Mouse (Mus musculus) heart, adult 8-10 months (tissue): ENCODE data around the gene Fbxo24. TPM values are rescaled to one million over a fixed set of nuclear protein-coding genes. Genes with fewer than 3 reads are reported as not detected.

Experiments
- DNase-seq: peaks from one replicate; pipeline ENCODE4 v3.0.0; 2022; ENCODE audit warnings: low spot score
- total RNA-seq, 4 experiments: library from RNA; stranded (reverse); gene quantifications; 2 replicates each; pipeline ENCODE4 v1.2.4; 2022

Gene Fbxo24
- total RNA-seq, result under 1 TPM; 0.19 to 0.29 (median 0.23) TPM

- peak; percentile 100 for DNase-seq
These were observed at the start of gene Fbxo24, which contains the start of the genes Lrch4 and Gm20605 for GRCm38 (mm10) chr5:137628498-137629305. Gene Fbxo24, minus strand, starts transcription at chr5:137629002. Gene Lrch4, plus strand, starts transcription at chr5:137629121. Gene Gm20605, plus strand, starts transcription at chr5:137629175.

- DNase-seq, result no peak
These were observed 49.1 kb upstream of the Fbxo24 start for GRCm38 (mm10) chr5:137677859-137678258.

GRCm38 (mm10) chr5:137674786-137675185, 46.0 kb upstream of the Fbxo24 start:
- no peak for DNase-seq

- DNase-seq, result no peak
These were observed 44.2 kb upstream of the Fbxo24 start for GRCm38 (mm10) chr5:137673015-137673414.

DNA sequence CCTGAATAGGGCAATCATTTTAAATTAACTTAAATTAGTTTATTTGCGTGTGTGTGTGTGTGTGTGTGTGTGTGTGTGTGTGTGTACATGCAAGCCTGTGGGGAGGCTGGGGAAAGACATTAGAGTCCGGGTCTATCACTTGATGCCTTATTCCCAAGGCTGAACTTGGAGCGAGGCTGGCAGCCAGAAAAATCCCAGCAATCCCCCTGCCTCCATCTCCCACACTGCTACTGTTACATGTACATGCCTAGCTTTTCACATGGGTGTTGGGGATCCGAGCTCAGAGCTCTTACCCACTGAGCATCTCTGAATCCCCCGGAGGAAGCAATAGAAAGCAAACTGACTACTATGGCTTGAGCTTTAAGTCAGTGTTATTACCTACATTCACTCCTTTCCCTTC, 43.6 kb upstream of the Fbxo24 start:
- DNase-seq, result no peak

- DNase-seq, result peak; percentile 91
These were observed 42.8 kb upstream of the Fbxo24 start for GRCm38 (mm10) chr5:137671443-137672240.

DNA sequence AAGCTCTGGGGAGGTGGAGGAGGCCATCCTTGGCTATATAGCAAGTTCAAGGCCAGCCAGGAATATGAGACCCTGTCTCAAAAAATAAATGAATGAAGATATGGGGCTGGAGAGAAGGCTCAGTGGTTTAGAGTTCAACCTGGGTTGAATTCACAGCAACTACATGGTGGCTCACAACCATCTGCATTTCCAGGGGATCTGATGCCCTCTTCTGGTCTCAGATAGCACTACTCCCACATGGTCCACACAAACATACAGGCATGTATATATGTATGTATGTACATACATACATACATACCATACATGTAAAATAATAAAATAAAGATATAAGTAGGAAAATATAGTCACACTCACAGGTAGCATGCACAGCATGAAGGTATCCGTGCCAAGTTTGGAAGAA, 41.4 kb upstream of the Fbxo24 start:
- DNase-seq, result no peak

DNA sequence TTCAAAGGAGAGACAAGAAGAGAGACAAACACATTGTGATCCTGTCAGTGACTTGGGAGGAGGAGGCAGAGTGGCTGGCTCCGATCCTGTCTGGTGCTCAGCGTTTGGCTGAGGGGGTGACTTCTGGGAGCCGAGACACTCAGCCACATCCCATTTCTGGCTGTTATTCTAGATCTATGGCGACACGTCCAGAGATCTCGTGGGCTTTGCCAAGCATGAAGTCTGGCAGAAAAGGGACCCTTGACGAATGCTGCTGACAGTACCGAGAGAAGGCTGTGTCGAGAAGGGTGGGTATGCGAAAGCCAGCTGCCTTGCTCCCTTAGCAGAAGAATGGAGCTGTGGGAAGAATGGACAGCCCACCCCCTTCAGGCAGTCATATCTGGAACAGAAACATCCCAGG, 40.2 kb upstream of the Fbxo24 start:
- peak; percentile 65 for DNase-seq

DNA sequence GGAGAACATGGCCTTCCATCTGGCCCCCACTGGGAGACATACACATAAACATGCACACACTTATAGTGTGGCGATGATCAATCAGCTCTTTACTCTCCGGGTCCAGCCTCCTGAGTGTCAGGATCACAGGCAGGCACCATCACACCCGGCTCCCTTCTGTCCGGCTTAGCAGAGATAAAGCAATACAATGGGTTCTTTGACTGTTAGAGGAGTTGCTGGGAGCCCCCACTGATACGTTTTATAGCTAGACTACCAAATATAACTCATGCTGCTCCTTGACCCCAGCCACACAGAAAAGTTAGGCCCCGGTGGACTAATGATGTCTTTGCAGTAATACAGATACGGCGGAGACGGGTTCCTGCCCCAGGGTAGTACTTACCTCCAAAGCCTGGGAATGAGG, 34.3 kb upstream of the Fbxo24 start:
- no peak for DNase-seq

DNA sequence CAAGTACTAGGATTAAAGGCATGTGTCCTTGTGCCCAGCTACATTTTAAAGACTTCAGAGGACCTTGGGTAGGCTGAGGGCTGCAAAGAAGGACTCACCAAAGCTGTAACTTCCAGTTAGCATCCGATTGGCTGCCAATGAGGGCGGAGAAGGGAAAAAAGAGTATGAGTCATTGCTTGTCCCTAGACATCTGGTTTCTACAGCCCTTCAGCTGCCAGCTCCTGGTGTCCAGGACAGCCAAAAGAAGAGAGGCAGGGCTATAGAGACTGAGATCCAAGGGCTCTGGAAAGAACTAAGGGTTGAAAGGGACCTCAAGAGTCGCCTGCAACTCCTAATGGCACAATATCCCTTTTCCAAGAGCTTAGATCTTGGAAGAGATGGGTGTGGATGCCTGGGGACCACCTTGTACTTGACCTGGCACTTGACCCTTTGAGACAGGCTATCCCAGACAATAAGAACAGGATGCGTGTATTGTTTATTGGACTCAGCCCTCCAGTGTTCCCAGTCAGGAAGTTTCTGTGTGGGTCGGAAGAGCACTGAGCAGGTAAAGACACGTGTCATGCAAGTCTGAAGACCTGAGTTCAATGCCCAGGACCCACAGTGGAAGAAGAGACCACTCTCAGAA, 31.4 kb upstream of the Fbxo24 start:
- peak; percentile 89 for DNase-seq

- peak; percentile 83 for DNase-seq
These were observed 28.2 kb upstream of the Fbxo24 start for GRCm38 (mm10) chr5:137656977-137657376.

GRCm38 (mm10) chr5:137654746-137655145, 25.9 kb upstream of the Fbxo24 start:
- DNase-seq, result no peak

- DNase-seq, result no peak
These were observed 24.6 kb upstream of the Fbxo24 start for GRCm38 (mm10) chr5:137653366-137653765.

GRCm38 (mm10) chr5:137652474-137652873, 23.7 kb upstream of the Fbxo24 start:
- peak; percentile 78 for DNase-seq

DNA sequence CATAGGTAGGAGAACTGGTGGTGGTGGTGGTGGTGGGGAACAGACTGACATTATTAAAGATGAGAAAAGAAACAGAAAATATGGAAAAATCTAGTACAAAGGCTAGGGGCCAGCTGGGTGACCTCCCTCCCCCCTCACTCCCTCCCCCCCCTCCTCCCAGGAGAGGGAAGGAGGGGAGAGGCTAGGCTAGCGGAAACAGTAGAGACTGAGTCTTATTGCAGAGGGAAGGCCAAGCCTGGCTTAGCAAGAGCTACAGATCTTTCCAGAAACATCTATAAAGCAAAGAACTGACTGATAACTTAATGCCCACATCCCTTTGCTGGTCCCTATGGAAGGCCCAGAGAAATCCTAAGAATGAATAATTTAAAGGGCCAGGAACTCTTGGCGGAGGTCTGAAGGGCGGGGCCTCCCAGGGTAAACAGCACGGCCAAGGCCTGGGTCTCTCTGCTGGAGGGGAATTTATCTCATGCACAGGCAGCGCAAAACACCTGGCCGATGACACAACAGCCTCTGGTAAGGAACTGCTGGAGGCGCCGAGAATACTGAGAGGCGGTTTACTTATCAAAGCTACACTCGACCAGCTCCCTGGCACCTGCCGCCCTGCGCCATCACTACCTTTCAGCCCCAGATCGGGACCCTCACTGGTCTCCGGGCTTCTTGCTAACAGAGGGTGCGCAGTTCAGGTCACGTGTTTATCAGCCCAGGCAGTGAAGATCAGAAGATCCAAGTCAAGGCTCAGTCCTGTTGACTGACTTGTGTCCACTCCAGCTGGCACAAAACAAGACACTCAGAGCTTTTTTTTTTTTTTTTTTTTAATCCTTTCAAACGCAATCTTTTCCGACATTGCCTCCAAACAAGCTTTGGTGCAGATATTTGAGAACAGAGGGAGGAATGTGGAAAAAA, 21.1 kb upstream of the Fbxo24 start:
- DNase-seq, result no peak

DNA sequence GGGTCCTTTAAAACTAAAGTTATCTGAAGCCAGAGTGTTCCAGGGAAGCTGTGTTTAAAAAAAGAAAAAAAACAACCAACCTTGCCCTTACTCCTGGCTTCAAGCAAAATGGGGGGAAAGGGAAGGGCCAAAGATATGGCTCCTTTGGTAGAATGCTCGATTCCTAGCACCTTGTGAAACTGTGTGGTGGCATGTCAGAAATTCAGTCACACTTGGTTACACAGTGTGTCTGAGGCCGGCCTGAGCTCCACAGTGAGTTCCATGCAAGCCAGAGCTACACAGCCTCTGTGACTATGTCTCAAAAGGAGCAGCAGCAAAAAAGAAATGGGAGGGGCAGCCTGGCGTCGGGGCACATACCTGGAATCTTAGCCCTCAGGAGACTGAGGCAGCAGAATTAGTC, 20.4 kb upstream of the Fbxo24 start:
- no peak for DNase-seq

DNA sequence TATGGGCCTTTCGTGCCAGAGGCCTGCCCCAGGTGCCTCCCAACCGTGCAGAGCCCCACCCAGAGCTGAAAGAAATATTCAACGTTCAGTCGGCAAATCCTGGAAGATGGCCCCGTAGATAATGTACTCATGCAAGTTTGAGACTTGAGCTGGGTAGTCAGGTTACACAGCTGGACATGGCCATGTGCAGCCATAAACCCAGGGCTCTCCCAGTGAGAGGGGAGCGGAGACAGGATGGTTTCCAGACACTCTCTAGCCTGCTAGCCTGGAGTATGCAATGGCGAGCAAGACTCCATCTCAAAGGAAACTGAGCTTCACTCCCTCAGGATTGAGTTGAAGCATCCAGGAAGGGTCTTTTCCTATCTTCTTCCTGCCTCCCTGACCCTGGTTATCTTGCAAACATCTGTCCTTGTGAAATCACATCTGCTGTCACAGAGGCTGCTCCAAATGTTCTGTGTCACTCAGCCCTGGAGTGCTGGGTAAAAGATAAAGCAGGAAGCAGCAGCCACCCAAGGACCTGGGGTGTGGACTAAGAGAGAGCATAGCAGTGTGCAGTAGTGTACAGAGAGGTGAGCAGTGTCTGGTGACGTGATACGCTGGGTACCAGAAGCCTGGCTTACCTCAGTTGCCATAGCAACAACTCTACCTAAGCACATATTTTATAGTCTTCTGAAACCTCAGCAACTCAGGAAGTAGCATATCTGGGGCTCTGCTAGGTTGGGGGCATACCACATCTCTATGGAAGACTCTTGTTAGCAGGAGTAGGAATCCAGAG, 19.2 kb upstream of the Fbxo24 start:
- DNase-seq, result no peak

DNA sequence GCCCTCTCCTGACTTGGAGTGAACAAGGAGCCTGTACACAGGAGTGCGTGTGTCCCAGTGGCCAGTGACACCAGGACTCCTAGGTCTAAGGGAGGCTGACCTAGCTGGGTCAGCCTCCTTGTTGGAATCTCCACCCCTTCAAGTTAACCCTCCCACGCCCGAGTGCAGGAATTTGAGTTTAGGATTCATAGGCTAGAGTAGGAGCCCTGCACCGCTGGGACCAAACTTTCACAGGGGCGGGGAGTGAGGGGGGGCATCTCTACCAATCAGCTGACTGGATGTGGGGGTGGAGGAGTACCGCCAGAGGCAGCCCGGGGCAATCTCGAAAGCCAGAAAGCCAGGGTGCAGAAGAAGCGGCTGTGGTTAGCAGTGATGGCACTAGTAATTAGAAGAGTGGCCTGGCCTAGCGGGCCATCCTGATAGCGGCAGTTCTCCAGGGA, 16.9 kb upstream of the Fbxo24 start, which contains the start of gene Irs3:
TSS of gene Irs3 (minus strand) at position 63 of the 440 bp plus-strand sequence.
- DNase-seq, result no peak

DNA sequence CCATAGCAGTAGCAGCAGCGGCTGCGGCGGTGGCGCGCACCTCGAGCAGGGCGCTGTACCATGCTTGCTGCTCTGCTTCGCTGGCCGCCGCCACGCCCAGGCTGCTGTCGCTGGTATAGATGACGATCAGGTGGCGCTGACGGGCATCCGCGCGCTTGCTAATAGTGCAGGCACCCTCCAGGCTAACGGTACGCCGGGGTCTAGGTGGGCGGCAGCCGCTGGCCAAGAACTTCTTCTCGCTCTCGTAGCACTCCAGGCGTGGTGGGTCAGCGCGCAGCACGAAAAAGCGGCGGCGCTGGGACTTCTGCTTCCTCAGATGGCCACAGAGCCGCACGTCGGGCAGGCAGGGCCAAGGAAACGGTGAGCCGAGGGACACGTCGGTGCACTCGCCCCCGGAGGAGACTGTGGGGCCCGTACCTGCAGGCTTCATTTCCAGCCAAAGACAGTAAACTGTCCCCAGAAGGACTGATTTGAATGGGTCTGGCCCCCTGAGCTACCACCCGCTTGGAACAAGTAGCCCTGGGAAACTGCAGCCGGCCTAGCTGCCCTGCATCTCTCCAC, 16.4 kb upstream of the Fbxo24 start:
- DNase-seq, result no peak

DNA sequence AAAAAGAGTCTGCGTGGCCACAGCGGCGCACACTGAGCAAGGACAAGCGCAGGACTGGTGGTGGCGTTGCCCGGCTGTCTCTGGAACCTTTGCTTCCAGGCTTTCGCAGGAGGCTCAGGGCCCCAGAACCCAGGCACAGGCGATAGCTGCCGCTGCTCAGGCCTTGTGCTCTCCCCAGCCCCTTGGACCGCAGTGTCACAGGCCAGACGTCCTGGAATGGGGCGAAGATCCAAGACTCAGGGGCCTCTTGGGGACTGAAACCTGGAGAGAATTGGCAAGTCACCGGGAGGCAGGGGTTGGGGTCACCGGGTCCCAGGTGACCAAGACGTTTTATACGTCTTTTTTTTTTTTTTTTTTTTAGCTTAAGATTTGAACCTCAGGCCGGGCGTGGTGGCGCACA, 15.7 kb upstream of the Fbxo24 start:
- no peak for DNase-seq
